Mouse (Mus musculus): Measurements from ENCODE around the gene Rnf208. TPM values are rescaled to one million over a fixed set of nuclear protein-coding genes. Genes with fewer than 3 reads are reported as not detected.
A peak's percentile ranks its signal among the peaks of the same experiment; 100 is the strongest.

Rnf208 gene
- total and polyA plus RNA-seq, 3 experiments, result 0.22 to 54.7 (median 18.4) TPM

DNA sequence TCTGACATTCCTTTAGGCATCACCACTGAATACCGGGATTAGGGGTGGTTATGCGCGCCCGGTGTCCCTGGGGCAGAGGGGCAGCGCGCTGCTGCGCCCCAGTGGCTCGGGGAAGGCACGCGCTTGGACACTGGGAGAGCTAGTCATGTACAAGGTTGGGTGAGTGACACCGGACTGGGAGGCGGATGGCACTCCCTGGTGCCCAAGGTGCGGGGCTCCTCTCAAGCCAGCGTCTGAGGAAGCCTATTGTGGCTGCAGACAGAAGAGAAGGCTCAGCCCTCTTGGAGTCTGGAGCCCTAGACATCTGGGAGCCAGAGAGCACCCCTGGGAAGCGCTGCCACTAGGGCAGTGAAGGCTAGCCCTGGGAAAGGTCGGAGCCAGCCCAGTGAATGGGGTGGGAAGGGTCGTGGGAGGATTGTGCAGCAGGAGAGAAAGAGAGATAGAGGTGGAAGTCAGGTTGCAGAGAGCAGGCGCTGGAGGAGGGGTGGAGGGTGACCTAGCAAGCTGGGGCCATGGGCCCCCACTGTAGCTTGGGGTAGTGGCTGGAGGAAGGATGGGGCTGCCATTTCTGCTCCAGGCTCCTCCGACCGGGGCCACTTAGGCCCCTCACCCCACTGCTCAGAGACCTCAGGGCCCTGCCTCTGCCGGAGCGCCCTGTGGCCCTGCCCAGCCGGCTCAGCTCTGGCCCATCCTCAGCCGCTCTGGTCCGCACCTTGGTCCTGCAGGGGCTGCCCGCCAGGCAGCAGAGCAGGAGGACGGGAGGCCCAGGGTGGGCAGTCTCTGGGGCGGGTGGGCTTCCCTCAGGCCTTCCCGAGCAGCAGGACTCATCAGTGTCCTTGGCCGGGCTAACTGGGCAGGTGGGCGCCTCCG, 49.4 kb downstream of the Rnf208 start:
- H3K27me3 ChIP-seq (ENCODE audit: insufficient read depth, low read length), result peaks cover 75% of the 10 kb centered on the region
- no peak for DNase-seq (ENCODE audit: low spot score)

GRCm38 (mm10) chr2:25292054-25292544, 50.0 kb downstream of the Rnf208 start:
- peaks cover 25% of the 10 kb centered on the region for H3K4me1 ChIP-seq (ENCODE audit: insufficient read depth, low read depth, low read length)

More for the DNA sequence above, 49.4 kb downstream of the Rnf208 start:
- TF ChIP-seq TAL1 (conservative IDR thresholded peaks at IDR 0.05; ENCODE audit: low read depth, low read length) (no peak), GATA2 (IDR thresholded peaks at IDR 0.05; ENCODE audit: borderline replicate concordance, low read depth, low read length) (no peak), GATA1 (IDR thresholded peaks at IDR 0.05; ENCODE audit: borderline replicate concordance, low read length) (no peak), CTCF (IDR thresholded peaks at IDR 0.05; ENCODE audit: low read depth, low read length) (no peak), POLR2AphosphoS5 (IDR thresholded peaks at IDR 0.05; ENCODE audit: insufficient replicate concordance, low read depth, low read length) (no peak)
- no peak overlapping the region for H3K4me3 ChIP-seq (ENCODE audit: low read depth, low read length)
- peaks cover 26% of the 10 kb centered on the region for H3K4me1 ChIP-seq (ENCODE audit: insufficient read depth, low read depth, low read length)
- no peaks in the 10 kb centered on the region for H3K9me3 ChIP-seq (replicated peaks)
- peaks cover 6% of the 10 kb centered on the region for H3K36me3 ChIP-seq (replicated peaks)
- ATAC-seq (ENCODE audit: extremely low read depth, insufficient number of reproducible peaks, low FRiP score, poor library complexity, severe bottlenecking), result no peak

DNA sequence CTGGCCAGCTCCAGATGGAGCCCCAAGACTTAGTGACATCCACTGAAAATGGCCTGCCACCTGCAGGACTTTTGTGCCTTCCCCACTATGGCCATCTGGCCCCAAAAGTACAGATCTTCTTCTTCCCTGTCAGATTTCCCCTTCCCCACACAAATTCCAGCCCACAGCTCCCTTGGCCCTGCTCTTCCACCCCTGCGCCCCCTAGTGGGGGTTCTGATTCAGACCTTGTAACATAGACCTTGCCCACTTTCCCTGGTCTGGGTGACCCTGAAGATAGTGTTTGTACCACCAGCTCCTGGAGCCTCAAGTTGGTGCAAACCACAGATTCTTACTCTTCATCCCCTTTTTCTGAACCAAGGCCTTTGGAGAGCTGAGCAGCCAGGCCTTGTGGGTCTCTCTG, 50.8 kb downstream of the Rnf208 start:
- no peaks in the 10 kb centered on the region for H3K36me3 ChIP-seq (replicated peaks)
- peak; percentile 82 for TF ChIP-seq CTCF (IDR thresholded peaks at IDR 0.05; ENCODE audit: low read depth, low read length)
- TF ChIP-seq POLR2AphosphoS5 (IDR thresholded peaks at IDR 0.05; ENCODE audit: insufficient replicate concordance, low read depth, low read length), result no peak
- DNase-seq (ENCODE audit: low spot score) (peak; percentile 65), ATAC-seq (ENCODE audit: extremely low read depth, insufficient number of reproducible peaks, low FRiP score, poor library complexity, severe bottlenecking) (peak; percentile 45)
- H3K9me3 ChIP-seq (replicated peaks), result no peaks in the 10 kb centered on the region
- H3K4me3 ChIP-seq (ENCODE audit: low read depth, low read length), result no peak overlapping the region
- peaks cover 89% of the 10 kb centered on the region for H3K27me3 ChIP-seq (ENCODE audit: insufficient read depth, low read length)
- H3K4me1 ChIP-seq (ENCODE audit: insufficient read depth, low read depth, low read length), result peaks cover 22% of the 10 kb centered on the region

More at GRCm38 (mm10) chr2:25292054-25292544, 50.0 kb downstream of the Rnf208 start:
- H3K27me3 ChIP-seq (ENCODE audit: insufficient read depth, low read length), result peaks cover 82% of the 10 kb centered on the region
- H3K9me3 ChIP-seq (replicated peaks), result no peaks in the 10 kb centered on the region
- TF ChIP-seq TAL1 (conservative IDR thresholded peaks at IDR 0.05; ENCODE audit: low read depth, low read length), result no peak
- TF ChIP-seq CTCF (IDR thresholded peaks at IDR 0.05; ENCODE audit: low read depth, low read length), result no peak
- no peak for TF ChIP-seq POLR2AphosphoS5 (IDR thresholded peaks at IDR 0.05; ENCODE audit: insufficient replicate concordance, low read depth, low read length)
- no peak for TF ChIP-seq GATA1 (IDR thresholded peaks at IDR 0.05; ENCODE audit: borderline replicate concordance, low read length)
- no peak for TF ChIP-seq GATA2 (IDR thresholded peaks at IDR 0.05; ENCODE audit: borderline replicate concordance, low read depth, low read length)
- peak overlapping the region; percentile 53; the same call in 1 of the 2 replicates for H3K4me3 ChIP-seq (ENCODE audit: low read depth, low read length)
- ATAC-seq (ENCODE audit: extremely low read depth, insufficient number of reproducible peaks, low FRiP score, poor library complexity, severe bottlenecking) (no peak), DNase-seq (ENCODE audit: low spot score) (no peak)
- H3K36me3 ChIP-seq (replicated peaks), result peaks cover 1% of the 10 kb centered on the region

GRCm38 (mm10) chr2:25293706-25294105, 51.7 kb downstream of the Rnf208 start:
- H3K27me3 ChIP-seq (ENCODE audit: insufficient read depth, low read length), result peaks cover 88% of the 10 kb centered on the region
- ATAC-seq (ENCODE audit: extremely low read depth, insufficient number of reproducible peaks, low FRiP score, poor library complexity, severe bottlenecking), result no peak

More at GRCm38 (mm10) chr2:25293706-25294105, 51.7 kb downstream of the Rnf208 start:
- no peak overlapping the region for H3K4me3 ChIP-seq (ENCODE audit: low read depth, low read length)
- H3K36me3 ChIP-seq (replicated peaks), result no peaks in the 10 kb centered on the region
- no peaks in the 10 kb centered on the region for H3K9me3 ChIP-seq (replicated peaks)
- peaks cover 19% of the 10 kb centered on the region for H3K4me1 ChIP-seq (ENCODE audit: insufficient read depth, low read depth, low read length)
- TF ChIP-seq CTCF (IDR thresholded peaks at IDR 0.05; ENCODE audit: low read depth, low read length) (no peak), POLR2AphosphoS5 (IDR thresholded peaks at IDR 0.05; ENCODE audit: insufficient replicate concordance, low read depth, low read length) (no peak), TAL1 (conservative IDR thresholded peaks at IDR 0.05; ENCODE audit: low read depth, low read length) (no peak), GATA1 (IDR thresholded peaks at IDR 0.05; ENCODE audit: borderline replicate concordance, low read length) (no peak), GATA2 (IDR thresholded peaks at IDR 0.05; ENCODE audit: borderline replicate concordance, low read depth, low read length) (no peak)
- DNase-seq (ENCODE audit: low spot score), result no peak

Other genes with a start within 250 kb of the Rnf208 start
Only the 20 nearest of the 31 such genes appear.
- not detected in 2 replicates for gene Nrarp, start 61.5 kb upstream of the Rnf208 start, total RNA-seq (2014; fragmentation: Nextera tagmentation)
- gene Nrarp, start 61.5 kb upstream of the Rnf208 start, total RNA-seq (2017), result 0.16 TPM in 1 of 2 replicates, not detected in the other
- not detected in 2 replicates for gene Nrarp, start 61.5 kb upstream of the Rnf208 start, polyA plus RNA-seq (2012)
- gene Tor4a, start 45.4 kb upstream of the Rnf208 start, total RNA-seq (2014; fragmentation: Nextera tagmentation), result 13.3 and 17.2 TPM in 2 replicates
- 33.2 and 33.8 TPM in 2 replicates for gene Tor4a, start 45.4 kb upstream of the Rnf208 start, total RNA-seq (2017)
- gene Tor4a, start 45.4 kb upstream of the Rnf208 start, polyA plus RNA-seq (2012), result 10.8 and 12.3 TPM in 2 replicates
- 30.6 and 80.7 TPM in 2 replicates for gene Nelfb, start 30.8 kb upstream of the Rnf208 start, total RNA-seq (2014; fragmentation: Nextera tagmentation)
- gene Nelfb, start 30.8 kb upstream of the Rnf208 start, total RNA-seq (2017), result 54.6 and 60.9 TPM in 2 replicates
- 26.9 and 27.0 TPM in 2 replicates for gene Nelfb, start 30.8 kb upstream of the Rnf208 start, polyA plus RNA-seq (2012)
- gene Stpg3, start 27.6 kb upstream of the Rnf208 start, total RNA-seq (2014; fragmentation: Nextera tagmentation), result not detected in 2 replicates
- gene Stpg3, start 27.6 kb upstream of the Rnf208 start, total RNA-seq (2017), result not detected in 2 replicates
- not detected in 2 replicates for gene Stpg3, start 27.6 kb upstream of the Rnf208 start, polyA plus RNA-seq (2012)
- not detected in 2 replicates for gene Fam166a, start 23.5 kb upstream of the Rnf208 start, total RNA-seq (2014; fragmentation: Nextera tagmentation)
- not detected in 2 replicates for gene Fam166a, start 23.5 kb upstream of the Rnf208 start, total RNA-seq (2017)
- 0.20 TPM in 1 of 2 replicates, not detected in the other for gene Fam166a, start 23.5 kb upstream of the Rnf208 start, polyA plus RNA-seq (2012)
- gene Tubb4b, start 17.6 kb upstream of the Rnf208 start, total RNA-seq (2014; fragmentation: Nextera tagmentation), result 367 and 427 TPM in 2 replicates
- gene Tubb4b, start 17.6 kb upstream of the Rnf208 start, total RNA-seq (2017), result 799 and 1,022 TPM in 2 replicates
- gene Tubb4b, start 17.6 kb upstream of the Rnf208 start, polyA plus RNA-seq (2012), result 414 and 639 TPM in 2 replicates
- gene Slc34a3, start 7.9 kb upstream of the Rnf208 start, total RNA-seq (2014; fragmentation: Nextera tagmentation), result 0.63 TPM in 1 of 2 replicates, not detected in the other
- gene Slc34a3, start 7.9 kb upstream of the Rnf208 start, total RNA-seq (2017), result not detected in 2 replicates
- 0.91 and 0.95 TPM in 2 replicates for gene Slc34a3, start 7.9 kb upstream of the Rnf208 start, polyA plus RNA-seq (2012)
- gene Rnf224, start 5.5 kb upstream of the Rnf208 start, total RNA-seq (2014; fragmentation: Nextera tagmentation), result not detected in 2 replicates
- 0.35 and 0.66 TPM in 2 replicates for gene Rnf224, start 5.5 kb upstream of the Rnf208 start, total RNA-seq (2017)
- 0.09 and 0.13 TPM in 2 replicates for gene Rnf224, start 5.5 kb upstream of the Rnf208 start, polyA plus RNA-seq (2012)
- not detected in 2 replicates for gene Cysrt1, start 197 bp downstream of the Rnf208 start, total RNA-seq (2014; fragmentation: Nextera tagmentation)
- gene Cysrt1, start 197 bp downstream of the Rnf208 start, total RNA-seq (2017), result not detected in 2 replicates
- gene Cysrt1, start 197 bp downstream of the Rnf208 start, polyA plus RNA-seq (2012), result not detected in 2 replicates
- 5.6 and 6.3 TPM in 2 replicates for gene AL732309.1, start 4.6 kb downstream of the Rnf208 start, total RNA-seq (2014; fragmentation: Nextera tagmentation)
- gene AL732309.1, start 4.6 kb downstream of the Rnf208 start, total RNA-seq (2017), result 2.6 and 4.2 TPM in 2 replicates
- 1.4 TPM in 1 of 2 replicates, not detected in the other for gene AL732309.1, start 4.6 kb downstream of the Rnf208 start, polyA plus RNA-seq (2012)
- 13.7 and 14.6 TPM in 2 replicates for gene Tmem203, start 13.2 kb downstream of the Rnf208 start, total RNA-seq (2014; fragmentation: Nextera tagmentation)
- 15.5 and 17.1 TPM in 2 replicates for gene Tmem203, start 13.2 kb downstream of the Rnf208 start, total RNA-seq (2017)
- 7.8 and 10.0 TPM in 2 replicates for gene Tmem203, start 13.2 kb downstream of the Rnf208 start, polyA plus RNA-seq (2012)
- gene Tprn, start 20.4 kb downstream of the Rnf208 start, total RNA-seq (2014; fragmentation: Nextera tagmentation), result 13.6 and 22.0 TPM in 2 replicates
- 8.1 and 10.0 TPM in 2 replicates for gene Tprn, start 20.4 kb downstream of the Rnf208 start, total RNA-seq (2017)
- 51.5 and 52.8 TPM in 2 replicates for gene Tprn, start 20.4 kb downstream of the Rnf208 start, polyA plus RNA-seq (2012)
- gene Ssna1, start 30.2 kb downstream of the Rnf208 start, total RNA-seq (2014; fragmentation: Nextera tagmentation), result 35.9 and 47.0 TPM in 2 replicates
- 100 and 107 TPM in 2 replicates for gene Ssna1, start 30.2 kb downstream of the Rnf208 start, total RNA-seq (2017)
- gene Ssna1, start 30.2 kb downstream of the Rnf208 start, polyA plus RNA-seq (2012), result 237 and 259 TPM in 2 replicates
- 39.5 and 50.3 TPM in 2 replicates for gene Anapc2, start 30.2 kb downstream of the Rnf208 start, total RNA-seq (2014; fragmentation: Nextera tagmentation)
- gene Anapc2, start 30.2 kb downstream of the Rnf208 start, total RNA-seq (2017), result 19.7 and 24.4 TPM in 2 replicates
- gene Anapc2, start 30.2 kb downstream of the Rnf208 start, polyA plus RNA-seq (2012), result 23.0 and 25.3 TPM in 2 replicates
- not detected in 2 replicates for gene Tmem210, start 45.9 kb downstream of the Rnf208 start, total RNA-seq (2014; fragmentation: Nextera tagmentation)
- gene Tmem210, start 45.9 kb downstream of the Rnf208 start, total RNA-seq (2017), result not detected in 2 replicates
- gene Tmem210, start 45.9 kb downstream of the Rnf208 start, polyA plus RNA-seq (2012), result not detected in 2 replicates
- not detected in 2 replicates for gene Lrrc26, start 47.7 kb downstream of the Rnf208 start, total RNA-seq (2014; fragmentation: Nextera tagmentation)
- gene Lrrc26, start 47.7 kb downstream of the Rnf208 start, total RNA-seq (2017), result not detected in 2 replicates
- gene Lrrc26, start 47.7 kb downstream of the Rnf208 start, polyA plus RNA-seq (2012), result not detected in 2 replicates
- 1.7 TPM in 1 of 2 replicates, not detected in the other for gene Grin1, start 76.9 kb downstream of the Rnf208 start, total RNA-seq (2014; fragmentation: Nextera tagmentation)
- gene Grin1, start 76.9 kb downstream of the Rnf208 start, total RNA-seq (2017), result 0.17 and 0.33 TPM in 2 replicates
- gene Grin1, start 76.9 kb downstream of the Rnf208 start, polyA plus RNA-seq (2012), result 0.68 and 0.73 TPM in 2 replicates
- gene Man1b1, start 90.1 kb downstream of the Rnf208 start, total RNA-seq (2014; fragmentation: Nextera tagmentation), result 38.3 and 47.0 TPM in 2 replicates
- gene Man1b1, start 90.1 kb downstream of the Rnf208 start, total RNA-seq (2017), result 45.3 and 57.2 TPM in 2 replicates
- gene Man1b1, start 90.1 kb downstream of the Rnf208 start, polyA plus RNA-seq (2012), result 9.9 and 18.0 TPM in 2 replicates
- 5.5 and 8.6 TPM in 2 replicates for gene Dpp7, start 114.1 kb downstream of the Rnf208 start, total RNA-seq (2014; fragmentation: Nextera tagmentation)
- 71.4 and 95.5 TPM in 2 replicates for gene Dpp7, start 114.1 kb downstream of the Rnf208 start, total RNA-seq (2017)
- 4.5 and 7.7 TPM in 2 replicates for gene Dpp7, start 114.1 kb downstream of the Rnf208 start, polyA plus RNA-seq (2012)
- gene Uap1l1, start 123.4 kb downstream of the Rnf208 start, total RNA-seq (2014; fragmentation: Nextera tagmentation), result 51.2 and 53.9 TPM in 2 replicates
- gene Uap1l1, start 123.4 kb downstream of the Rnf208 start, total RNA-seq (2017), result 56.4 and 118 TPM in 2 replicates
- 21.0 and 22.8 TPM in 2 replicates for gene Uap1l1, start 123.4 kb downstream of the Rnf208 start, polyA plus RNA-seq (2012)

Data from G1E (cell line).